Mouse (Mus musculus) liver, embryonic 12.5 days (tissue): ENCODE measurements around the gene Gm45902. TPM values are rescaled to one million over a fixed set of nuclear protein-coding genes. Genes with fewer than 3 reads are reported as not detected.

Experiments
- ATAC-seq: fragments of 200-750 bp; cut with Nextera tagmentation; 2 replicates; pipeline ENCODE4 v1.8.0; 2017; ENCODE audit warnings: moderate number of reproducible peaks, mild to moderate bottlenecking, moderate library complexity
- H3K27ac ChIP-seq: fragments of 300-500 bp; sonication (generic); 2 replicates; pipeline ENCODE4 v1.5.1; 2016; ENCODE audit warnings: mild to moderate bottlenecking
- H3K27me3 ChIP-seq: fragments of 300-500 bp; sonication (generic); replicated peaks from 2 replicates; pipeline ENCODE4 v1.6.1; 2016; ENCODE audit warnings: mild to moderate bottlenecking, moderate library complexity
- H3K36me3 ChIP-seq: fragments of 300-500 bp; sonication (generic); 2 replicates; pipeline ENCODE4 v1.6.1; 2016; ENCODE audit warnings: mild to moderate bottlenecking, moderate library complexity
- H3K4me1 ChIP-seq: fragments of 300-500 bp; sonication (generic); 2 replicates; pipeline ENCODE4 v1.6.1; 2016
- H3K4me2 ChIP-seq: fragments of 300-500 bp; sonication (generic); 2 replicates; pipeline ENCODE4 v1.6.1; 2016; ENCODE audit warnings: mild to moderate bottlenecking, moderate library complexity
- H3K4me3 ChIP-seq: fragments of 300-500 bp; sonication (generic); 2 replicates; pipeline ENCODE4 v1.5.1; 2016; ENCODE audit warnings: mild to moderate bottlenecking, moderate library complexity
- H3K9ac ChIP-seq: fragments of 300-500 bp; sonication (generic); 2 replicates; pipeline ENCODE4 v1.6.1; 2016; ENCODE audit warnings: mild to moderate bottlenecking, moderate library complexity
- H3K9me3 ChIP-seq: fragments of 300-500 bp; sonication (generic); replicated peaks from 2 replicates; pipeline ENCODE4 v1.6.1; 2016; ENCODE audit warnings: mild to moderate bottlenecking, moderate library complexity
- WGBS: fragments of 180-500 bp; shearing (Covaris S2); methylation state at CpG from one replicate; pipeline ENCODE4 v1.1.7; 2016; ENCODE audit not compliant: insufficient replicate concordance; 5-methylcytosine and 5-hydroxymethylcytosine counted together
- polyA plus RNA-seq: library from polyadenylated mRNA; unstranded; fragments of >200 nt; fragmentation: Nextera tagmentation; extraction: Ambion mirVana; gene quantifications from 2 replicates; pipeline ENCODE4 v1.2.1, GENCODE M21; 2016

The Gm45902 gene
- polyA plus RNA-seq, 1 experiment from 2014 or later = 3.2 TPM

GRCm38 (mm10) chr2:3480239-3480638 is 32.4 kb downstream of the Gm45902 start:
- Histone ChIP-seq H3K4me3 (no peak overlapping the region), H3K9me3 (no peaks in the 10 kb centered on the region), H3K4me2 (peak overlapping the region; percentile 28; the same call in 1 of the 2 replicates), H3K27me3 (no peaks in the 10 kb centered on the region), H3K27ac (no peak overlapping the region), H3K36me3 (0 out of 2 replicates have a peak, but pooled peaks cover 3% of the 10 kb centered on the region), H3K4me1 (peaks cover 17% of the 10 kb centered on the region), H3K9ac (no peak overlapping the region)
- 23% methylated on average over 3 of the region's 3 CpGs for WGBS
- ATAC-seq = peak; percentile 83

GRCm38 (mm10) chr2:3475746-3476251 is 36.8 kb downstream of the Gm45902 start:
- Histone ChIP-seq H3K36me3 (peaks cover 11% of the 10 kb centered on the region), H3K9me3 (no peaks in the 10 kb centered on the region), H3K4me2 (peak overlapping the region; percentile 91), H3K4me1 (peaks cover 30% of the 10 kb centered on the region), H3K27me3 (no peaks in the 10 kb centered on the region), H3K9ac (peak overlapping the region; percentile 98), H3K27ac (peak overlapping the region; percentile 96), H3K4me3 (peak overlapping the region; percentile 99)
- 65% methylated on average over 3 of the region's 3 CpGs for WGBS
- no peak for ATAC-seq

GRCm38 (mm10) chr2:3474861-3475283 is 37.7 kb downstream of the Gm45902 start, which contains the start of gene Suv39h2:
Gene Suv39h2 (minus strand): TSS chr2:3475031.
- Histone ChIP-seq H3K9ac (peak within 1 kb of the TSS; percentile 98), H3K27me3 (no peaks in the 10 kb centered on the region), H3K4me1 (peaks cover 25% of the 10 kb centered on the region), H3K9me3 (no peaks in the 10 kb centered on the region), H3K4me3 (peak within 1 kb of the TSS; percentile 99), H3K36me3 (peaks cover 19% of the 10 kb centered on the region), H3K27ac (peak within 1 kb of the TSS; percentile 96), H3K4me2 (peak within 1 kb of the TSS; percentile 91)
- ATAC-seq = peak; percentile 97
- WGBS = under 1% methylated on average over 42 of the region's 42 CpGs

- H3K4me2 ChIP-seq = peak overlapping the region; percentile 91
- ATAC-seq = peak; percentile 63
- H3K27ac ChIP-seq = peak overlapping the region; percentile 96
- H3K9me3 ChIP-seq = no peaks in the 10 kb centered on the region
- peak overlapping the region; percentile 98 for H3K9ac ChIP-seq
- no peaks in the 10 kb centered on the region for H3K27me3 ChIP-seq
- H3K4me1 ChIP-seq = peaks cover 21% of the 10 kb centered on the region
- under 1% methylated on average over 46 of the region's 46 CpGs for WGBS
- H3K36me3 ChIP-seq = peaks cover 23% of the 10 kb centered on the region
- peak overlapping the region; percentile 99 for H3K4me3 ChIP-seq
Observed at GRCm38 (mm10) chr2:3474361-3474805, 38.2 kb downstream of the Gm45902 start.

- 1% methylated on average over 12 of the region's 12 CpGs for WGBS
- H3K27me3 ChIP-seq = no peaks in the 10 kb centered on the region
Observed at GRCm38 (mm10) chr2:3473891-3474290, 38.7 kb downstream of the Gm45902 start.

GRCm38 (mm10) chr2:3456590-3456989 is 56.0 kb downstream of the Gm45902 start:
- H3K4me3 ChIP-seq = no peak overlapping the region
- H3K4me1 ChIP-seq = no peaks in the 10 kb centered on the region
- 70% methylated on average over 4 of the region's 4 CpGs for WGBS
- no peaks in the 10 kb centered on the region for H3K9me3 ChIP-seq
- no peak overlapping the region for H3K4me2 ChIP-seq
- ATAC-seq = no peak
- no peak overlapping the region for H3K27ac ChIP-seq
- peaks cover 82% of the 10 kb centered on the region for H3K36me3 ChIP-seq
- H3K27me3 ChIP-seq = no peaks in the 10 kb centered on the region
- no peak overlapping the region for H3K9ac ChIP-seq

More at GRCm38 (mm10) chr2:3473891-3474290, 38.7 kb downstream of the Gm45902 start:
- 0 out of 2 replicates have a peak, but pooled peaks have one; percentile 21 for ATAC-seq
- H3K4me2 ChIP-seq = peak overlapping the region; percentile 91
- peak overlapping the region; percentile 98 for H3K9ac ChIP-seq
- no peaks in the 10 kb centered on the region for H3K9me3 ChIP-seq
- H3K36me3 ChIP-seq = peaks cover 28% of the 10 kb centered on the region
- H3K4me3 ChIP-seq = peak overlapping the region; percentile 99
- H3K27ac ChIP-seq = peak overlapping the region; percentile 96
- H3K4me1 ChIP-seq = peaks cover 21% of the 10 kb centered on the region

Other genes starting within 250 kb of the Gm45902 start
- 21.7 and 21.8 TPM in 2 replicates for gene Nmt2, start 228.6 kb downstream of the Gm45902 start, polyA plus RNA-seq
- 19.7 TPM in 2 replicates for gene Rpp38, start 180.1 kb downstream of the Gm45902 start, polyA plus RNA-seq
- gene Acbd7, start 176.6 kb downstream of the Gm45902 start, polyA plus RNA-seq = 0.37 and 0.93 TPM in 2 replicates
- gene Olah, start 115.6 kb downstream of the Gm45902 start, polyA plus RNA-seq = not detected in 2 replicates
- 0.23 TPM in 1 of 2 replicates, not detected in the other for gene Meig1, start 90.1 kb downstream of the Gm45902 start, polyA plus RNA-seq
- gene Dclre1c, start 88.7 kb downstream of the Gm45902 start, polyA plus RNA-seq = 5.9 and 6.8 TPM in 2 replicates
- gene Suv39h2, start 37.8 kb downstream of the Gm45902 start, polyA plus RNA-seq = 13.2 and 13.3 TPM in 2 replicates
- 107 and 109 TPM in 2 replicates for gene Hspa14, start within 50 bp of the Gm45902 start, polyA plus RNA-seq
- 0.11 and 0.24 TPM in 2 replicates for gene Cdnf, start 240 bp upstream of the Gm45902 start, polyA plus RNA-seq
- gene Fam107b, start 57.7 kb upstream of the Gm45902 start, polyA plus RNA-seq = 22.0 and 24.0 TPM in 2 replicates